Mouse (Mus musculus): ENCODE data around the gene Srf. TPM values are rescaled to one million over a fixed set of nuclear protein-coding genes. Genes with fewer than 3 reads are reported as not detected.

The Srf gene
- polyA plus RNA-seq (2016; fragmentation: Nextera tagmentation; extraction: Ambion mirVana), result 10.5 and 12.0 TPM in 2 replicates

DNA sequence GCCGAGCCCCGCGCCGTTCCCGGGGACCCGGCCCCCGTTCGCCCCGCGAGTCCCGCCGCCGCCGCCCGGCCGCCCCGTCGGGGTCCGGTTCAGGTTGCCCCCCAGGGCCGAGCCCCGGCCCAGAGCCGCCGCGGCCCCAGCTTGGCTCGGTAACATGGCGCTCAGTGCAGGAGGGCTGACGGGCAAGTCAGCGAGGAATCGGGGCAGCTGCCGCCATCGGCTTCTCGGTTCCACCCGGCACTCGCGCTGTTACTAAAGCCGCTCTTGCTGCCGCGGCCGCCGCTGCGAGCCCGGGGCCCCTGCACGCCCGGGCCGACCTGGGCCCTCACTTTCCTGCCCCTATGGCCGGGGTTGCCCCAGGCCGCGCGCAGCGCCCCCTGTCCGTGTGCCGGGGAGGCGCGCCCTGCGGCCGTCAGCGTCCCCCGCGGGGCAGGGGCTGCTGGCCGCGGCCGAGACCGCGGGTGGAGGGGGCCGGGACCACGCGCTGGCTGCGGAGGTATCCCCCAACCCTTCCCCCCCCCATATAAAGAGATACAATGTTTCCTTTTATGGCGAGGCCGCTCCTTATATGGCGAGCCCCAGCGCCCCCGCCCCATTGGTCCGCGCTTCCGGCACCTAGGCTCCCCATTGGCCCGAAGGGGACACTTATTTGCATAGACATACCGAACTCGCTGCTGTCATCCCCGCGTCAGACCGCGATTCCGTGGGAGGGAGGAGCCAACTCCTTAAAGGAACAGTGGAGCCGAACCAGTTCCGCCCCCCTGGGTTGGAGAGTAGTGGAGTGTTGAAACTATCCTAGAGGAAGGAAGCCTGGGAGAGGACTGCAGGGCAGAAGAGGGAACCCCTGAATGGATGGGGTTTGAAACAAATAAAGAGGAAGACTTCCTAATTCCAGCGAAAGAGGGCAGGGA is at the start of gene Srf:
Gene Srf (minus strand): TSS at position 503 of the 911 bp plus-strand sequence.
- under 1% methylated on average over 79 of the region's 87 CpGs for WGBS
- Histone ChIP-seq H3K9ac (peak within 1 kb of the TSS; percentile 100), H3K4me1 (peaks cover 33% of the 10 kb centered on the region), H3K36me3 (peaks cover 17% of the 10 kb centered on the region), H3K4me2 (replicated peaks) (peak within 1 kb of the TSS; percentile 78), H3K27me3 (no peaks in the 10 kb centered on the region), H3K27ac (peak within 1 kb of the TSS; percentile 95), H3K9me3 (no peaks in the 10 kb centered on the region), H3K4me3 (peak within 1 kb of the TSS; percentile 94)
- ATAC-seq (ENCODE audit: insufficient number of reproducible peaks, insufficient read depth, low FRiP score, low TSS enrichment), result peak; percentile 92

GRCm38 (mm10) chr17:46605126-46605525 is 49.2 kb upstream of the Srf start:
- no peaks in the 10 kb centered on the region for H3K9me3 ChIP-seq
- no peak overlapping the region for H3K4me2 ChIP-seq (replicated peaks)
- H3K36me3 ChIP-seq, result no peaks in the 10 kb centered on the region
- H3K27me3 ChIP-seq, result no peaks in the 10 kb centered on the region
- ATAC-seq (ENCODE audit: insufficient number of reproducible peaks, insufficient read depth, low FRiP score, low TSS enrichment), result no peak
- peaks cover 33% of the 10 kb centered on the region for H3K4me1 ChIP-seq
- 67% methylated on average over 5 of the region's 5 CpGs for WGBS
- no peak overlapping the region for H3K9ac ChIP-seq
- no peak overlapping the region for H3K4me3 ChIP-seq
- peak overlapping the region; percentile 54; the same call in 1 of the 2 replicates for H3K27ac ChIP-seq

DNA sequence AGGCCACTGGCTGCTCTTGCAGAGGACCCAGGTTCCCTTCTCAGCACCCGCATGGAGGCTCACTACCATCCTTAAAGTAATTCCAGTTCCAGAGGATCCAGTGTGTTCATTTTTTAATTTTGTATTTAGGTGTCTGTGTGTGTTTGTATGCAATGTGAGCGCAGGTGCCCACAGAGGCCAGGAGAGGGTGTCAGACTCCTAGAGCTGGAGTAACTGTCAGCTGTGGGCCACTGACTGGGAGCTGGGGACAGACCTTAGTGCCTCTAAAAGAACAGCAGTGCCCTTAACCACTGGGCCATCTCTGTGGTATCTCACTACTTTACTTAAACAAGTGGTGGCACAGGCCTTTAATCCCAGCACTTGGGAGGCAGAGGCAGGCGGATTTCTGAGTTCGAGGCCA is 47.3 kb upstream of the Srf start:
- ATAC-seq (ENCODE audit: insufficient number of reproducible peaks, insufficient read depth, low FRiP score, low TSS enrichment), result no peak
- H3K27ac ChIP-seq, result no peak overlapping the region
- H3K4me3 ChIP-seq, result no peak overlapping the region
- no peak overlapping the region for H3K4me2 ChIP-seq (replicated peaks)
- peaks cover 26% of the 10 kb centered on the region for H3K4me1 ChIP-seq
- WGBS, result 97% methylated on average over 4 of the region's 4 CpGs
- H3K9ac ChIP-seq, result no peak overlapping the region
- H3K27me3 ChIP-seq, result no peaks in the 10 kb centered on the region
- no peaks in the 10 kb centered on the region for H3K36me3 ChIP-seq
- no peaks in the 10 kb centered on the region for H3K9me3 ChIP-seq

DNA sequence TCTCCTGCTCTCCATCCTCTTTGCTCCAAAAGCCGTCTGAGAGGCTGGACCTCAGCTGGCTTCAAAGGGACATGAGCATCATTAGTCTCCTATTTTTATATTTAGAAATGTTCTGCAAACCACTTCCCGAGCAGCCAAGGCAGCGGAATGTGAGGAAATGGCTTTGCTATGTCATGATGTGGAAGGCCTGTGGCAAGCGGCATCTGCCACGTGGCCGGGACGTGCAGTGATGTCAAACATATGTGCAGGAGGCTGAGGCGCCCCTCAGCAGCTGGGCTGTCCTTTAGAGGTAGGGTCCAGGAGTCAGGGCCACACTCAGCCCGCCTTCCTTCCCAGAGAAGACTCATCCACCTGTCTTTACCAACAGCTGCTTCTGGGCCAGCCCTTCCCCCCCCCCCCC is 46.2 kb upstream of the Srf start:
- no peaks in the 10 kb centered on the region for H3K27me3 ChIP-seq
- peak overlapping the region; percentile 50; the same call in 1 of the 2 replicates for H3K27ac ChIP-seq
- H3K4me3 ChIP-seq, result no peak overlapping the region
- WGBS, result 56% methylated on average over 9 of the region's 9 CpGs
- no peak overlapping the region for H3K9ac ChIP-seq
- H3K36me3 ChIP-seq, result 0 out of 2 replicates have a peak, but pooled peaks cover 5% of the 10 kb centered on the region
- H3K4me2 ChIP-seq (replicated peaks), result no peak overlapping the region
- ATAC-seq (ENCODE audit: insufficient number of reproducible peaks, insufficient read depth, low FRiP score, low TSS enrichment), result 0 out of 2 replicates have a peak, but pooled peaks have one; percentile 45
- H3K4me1 ChIP-seq, result peaks cover 26% of the 10 kb centered on the region
- no peaks in the 10 kb centered on the region for H3K9me3 ChIP-seq

GRCm38 (mm10) chr17:46600569-46600968 is 44.6 kb upstream of the Srf start:
- no peak overlapping the region for H3K4me2 ChIP-seq (replicated peaks)
- ATAC-seq (ENCODE audit: insufficient number of reproducible peaks, insufficient read depth, low FRiP score, low TSS enrichment), result no peak
- 96% methylated on average over 2 of the region's 2 CpGs for WGBS

DNA sequence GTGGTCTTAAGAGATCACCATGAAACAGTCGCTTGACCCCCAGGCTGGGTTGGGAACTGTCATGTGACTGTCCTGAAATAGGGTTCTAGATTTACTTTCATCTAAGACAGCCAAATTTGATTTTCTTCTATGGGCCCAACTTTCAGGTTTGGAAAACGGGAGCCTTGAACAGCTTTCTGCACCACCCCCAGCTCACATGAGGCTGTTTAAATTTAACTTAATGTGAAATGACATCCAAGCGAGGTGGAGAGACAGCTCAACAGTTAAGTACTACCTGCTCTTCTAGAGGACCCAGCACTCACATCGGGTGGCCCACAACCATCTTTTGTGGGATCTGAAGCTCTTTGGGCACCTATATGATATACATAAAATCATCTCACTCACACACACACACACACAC is 43.0 kb upstream of the Srf start:
- H3K9ac ChIP-seq, result no peak overlapping the region
- H3K4me2 ChIP-seq (replicated peaks), result no peak overlapping the region
- H3K4me3 ChIP-seq, result no peak overlapping the region
- H3K27ac ChIP-seq, result no peak overlapping the region
- H3K36me3 ChIP-seq, result 0 out of 2 replicates have a peak, but pooled peaks cover 5% of the 10 kb centered on the region
- WGBS, result 80% methylated on average over 4 of the region's 4 CpGs
- no peaks in the 10 kb centered on the region for H3K27me3 ChIP-seq
- no peaks in the 10 kb centered on the region for H3K9me3 ChIP-seq
- H3K4me1 ChIP-seq, result peaks cover 27% of the 10 kb centered on the region
- ATAC-seq (ENCODE audit: insufficient number of reproducible peaks, insufficient read depth, low FRiP score, low TSS enrichment), result no peak

More at GRCm38 (mm10) chr17:46600569-46600968, 44.6 kb upstream of the Srf start:
- no peaks in the 10 kb centered on the region for H3K9me3 ChIP-seq
- peaks cover 25% of the 10 kb centered on the region for H3K4me1 ChIP-seq
- 0 out of 2 replicates have a peak, but pooled peaks cover 5% of the 10 kb centered on the region for H3K36me3 ChIP-seq
- H3K9ac ChIP-seq, result no peak overlapping the region
- H3K4me3 ChIP-seq, result no peak overlapping the region
- no peak overlapping the region for H3K27ac ChIP-seq
- H3K27me3 ChIP-seq, result no peaks in the 10 kb centered on the region

DNA sequence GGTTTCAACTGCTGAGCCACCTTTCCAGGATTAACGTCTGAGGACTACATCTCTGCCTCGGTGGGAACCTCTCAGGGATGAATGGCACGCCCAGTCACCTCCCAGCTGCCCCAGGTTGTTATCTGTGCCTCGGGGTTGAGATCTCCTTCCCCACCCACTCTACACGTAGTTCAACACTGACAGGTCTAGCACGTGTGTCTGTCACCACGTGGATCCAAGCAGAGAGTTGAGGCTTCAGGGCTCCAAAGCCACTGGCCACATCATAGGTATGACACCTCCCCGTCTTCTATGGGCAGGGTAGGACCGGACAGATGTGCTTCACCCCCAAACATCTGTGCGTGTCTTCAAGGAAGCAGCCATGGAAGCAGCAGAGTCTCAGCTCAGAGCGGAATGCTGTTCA is 42.0 kb upstream of the Srf start:
- Histone ChIP-seq H3K27ac (no peak overlapping the region), H3K27me3 (no peaks in the 10 kb centered on the region), H3K36me3 (0 out of 2 replicates have a peak, but pooled peaks cover 5% of the 10 kb centered on the region), H3K4me3 (no peak overlapping the region), H3K4me2 (replicated peaks) (no peak overlapping the region), H3K9me3 (no peaks in the 10 kb centered on the region), H3K4me1 (peaks cover 27% of the 10 kb centered on the region), H3K9ac (no peak overlapping the region)
- 93% methylated on average over 11 of the region's 11 CpGs for WGBS
- ATAC-seq (ENCODE audit: insufficient number of reproducible peaks, insufficient read depth, low FRiP score, low TSS enrichment), result no peak

DNA sequence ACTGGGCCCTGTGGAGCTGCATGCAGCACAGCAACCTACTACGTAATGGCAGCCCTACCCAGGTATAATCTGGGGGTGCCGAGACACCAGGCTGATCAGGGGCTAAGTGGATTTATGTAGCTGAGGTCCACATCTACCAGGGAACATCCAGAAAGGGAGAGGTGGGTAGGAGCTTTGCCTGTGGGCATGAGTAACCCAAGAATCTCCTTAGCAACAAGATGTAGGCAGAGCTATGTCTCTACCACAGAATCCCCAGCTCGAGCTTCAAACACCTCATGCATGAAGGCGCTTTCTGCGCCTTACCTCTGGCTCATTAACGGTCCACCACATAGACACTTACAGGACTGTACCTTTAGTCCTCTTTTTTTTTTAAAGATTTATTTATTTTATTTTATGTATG is 39.4 kb upstream of the Srf start:
- no peaks in the 10 kb centered on the region for H3K27me3 ChIP-seq
- H3K9me3 ChIP-seq, result no peaks in the 10 kb centered on the region
- H3K4me1 ChIP-seq, result peaks cover 16% of the 10 kb centered on the region
- no peak for ATAC-seq (ENCODE audit: insufficient number of reproducible peaks, insufficient read depth, low FRiP score, low TSS enrichment)
- H3K4me2 ChIP-seq (replicated peaks), result peak overlapping the region; percentile 23; the same call in 1 of the 2 replicates
- 75% methylated on average over 6 of the region's 6 CpGs for WGBS
- H3K36me3 ChIP-seq, result peaks cover 18% of the 10 kb centered on the region
- H3K27ac ChIP-seq, result peak overlapping the region; percentile 87
- no peak overlapping the region for H3K4me3 ChIP-seq
- H3K9ac ChIP-seq, result 0 out of 2 replicates have a peak overlapping the region, but pooled peaks have one; percentile 17

DNA sequence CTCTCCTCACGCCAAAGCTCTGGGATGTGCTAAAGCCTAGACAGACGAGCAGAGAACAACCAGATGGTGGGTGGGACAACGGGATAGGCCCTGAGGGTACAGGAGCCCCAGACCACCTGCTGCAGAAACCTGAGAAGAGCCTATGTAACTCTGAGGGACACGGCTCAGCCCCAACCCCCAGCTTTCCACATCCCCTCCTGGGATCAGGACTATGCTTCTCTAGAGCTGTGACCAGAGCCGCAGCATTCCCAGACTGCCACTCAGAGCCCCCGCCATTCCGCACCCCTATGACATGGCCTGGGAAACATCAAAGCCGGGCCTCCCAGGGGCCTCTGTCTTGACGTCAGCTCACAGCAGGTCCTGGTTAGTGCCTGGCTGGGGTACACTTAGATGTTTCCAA is 38.6 kb upstream of the Srf start:
- 7% methylated on average over 9 of the region's 9 CpGs for WGBS
- peaks cover 16% of the 10 kb centered on the region for H3K4me1 ChIP-seq
- H3K9ac ChIP-seq, result peak overlapping the region; percentile 17; the same call in 1 of the 2 replicates
- H3K9me3 ChIP-seq, result no peaks in the 10 kb centered on the region
- no peaks in the 10 kb centered on the region for H3K27me3 ChIP-seq
- peak overlapping the region; percentile 87 for H3K27ac ChIP-seq
- H3K4me2 ChIP-seq (replicated peaks), result peak overlapping the region; percentile 23; the same call in 1 of the 2 replicates
- peak; percentile 80 for ATAC-seq (ENCODE audit: insufficient number of reproducible peaks, insufficient read depth, low FRiP score, low TSS enrichment)
- no peak overlapping the region for H3K4me3 ChIP-seq
- peaks cover 25% of the 10 kb centered on the region for H3K36me3 ChIP-seq

DNA sequence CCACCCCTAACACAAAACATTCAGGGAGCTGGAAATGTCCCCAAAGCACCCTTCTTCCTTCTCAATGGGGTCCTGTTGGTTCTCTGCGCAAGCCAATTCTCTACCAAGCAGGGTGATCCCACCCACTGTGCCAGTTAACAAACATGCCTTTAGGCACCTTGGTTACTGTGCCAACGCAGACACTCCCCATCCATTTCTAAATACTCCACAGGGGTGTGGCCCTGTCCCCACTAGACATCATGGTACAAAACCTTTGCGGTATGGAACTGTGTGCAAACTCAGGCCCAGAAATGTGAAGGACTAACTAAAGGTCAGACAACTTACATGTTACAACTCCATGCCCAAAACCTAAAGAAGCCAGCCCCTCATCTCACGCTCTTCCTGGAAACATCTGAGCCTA is 37.1 kb upstream of the Srf start:
- Histone ChIP-seq H3K9ac (no peak overlapping the region), H3K9me3 (no peaks in the 10 kb centered on the region), H3K4me2 (replicated peaks) (no peak overlapping the region), H3K4me3 (no peak overlapping the region), H3K36me3 (peaks cover 40% of the 10 kb centered on the region), H3K27ac (0 out of 2 replicates have a peak overlapping the region, but pooled peaks have one; percentile 5), H3K27me3 (no peaks in the 10 kb centered on the region), H3K4me1 (peaks cover 16% of the 10 kb centered on the region)
- no peak for ATAC-seq (ENCODE audit: insufficient number of reproducible peaks, insufficient read depth, low FRiP score, low TSS enrichment)
- WGBS, result 92% methylated on average over 4 of the region's 4 CpGs

GRCm38 (mm10) chr17:46591406-46591805 is 35.4 kb upstream of the Srf start:
- Histone ChIP-seq H3K9ac (no peak overlapping the region), H3K4me3 (no peak overlapping the region), H3K27me3 (no peaks in the 10 kb centered on the region), H3K27ac (no peak overlapping the region), H3K4me1 (peaks cover 16% of the 10 kb centered on the region), H3K9me3 (no peaks in the 10 kb centered on the region), H3K36me3 (peaks cover 51% of the 10 kb centered on the region), H3K4me2 (replicated peaks) (no peak overlapping the region)
- WGBS, result 85% methylated on average over 19 of the region's 19 CpGs
- no peak for ATAC-seq (ENCODE audit: insufficient number of reproducible peaks, insufficient read depth, low FRiP score, low TSS enrichment)

GRCm38 (mm10) chr17:46590439-46590838 is 34.5 kb upstream of the Srf start:
- WGBS, result 89% methylated on average over 7 of the region's 7 CpGs

More at GRCm38 (mm10) chr17:46590439-46590838, 34.5 kb upstream of the Srf start:
- H3K9me3 ChIP-seq, result no peaks in the 10 kb centered on the region
- no peak overlapping the region for H3K4me2 ChIP-seq (replicated peaks)
- H3K4me3 ChIP-seq, result no peak overlapping the region
- ATAC-seq (ENCODE audit: insufficient number of reproducible peaks, insufficient read depth, low FRiP score, low TSS enrichment), result no peak
- no peak overlapping the region for H3K9ac ChIP-seq
- H3K4me1 ChIP-seq, result peaks cover 13% of the 10 kb centered on the region
- no peak overlapping the region for H3K27ac ChIP-seq
- peaks cover 61% of the 10 kb centered on the region for H3K36me3 ChIP-seq
- H3K27me3 ChIP-seq, result no peaks in the 10 kb centered on the region
